Comparison of ENCODE assay signal across 17 mouse cellular contexts in genomic region chr13:24913576-24913975, GRCm38 (mm10).
"Had no signal": no experiment of that assay in that cellular context is flagged by ENCODE, and none has a peak within 500 bp of the region (broad histone marks: within the 10 kb centered on the region; RNA-seq: fewer than 3 reads in every experiment).

No protein-coding gene starts in this region.

- H3K4me2 ChIP-seq: lung, embryonic 15.5 days; midbrain, embryonic 11.5 days; midbrain, embryonic 13.5 days; midbrain, embryonic 15.5 days; neural tube, embryonic 12.5 days; stomach, embryonic 15.5 days had no signal

- H3K4me1 ChIP-seq: lung, embryonic 15.5 days; megakaryocyte, embryonic 14.5 days; midbrain, embryonic 13.5 days; midbrain, embryonic 15.5 days; neural tube, embryonic 12.5 days; stomach, embryonic 15.5 days had no signal

- ATAC-seq: lung, postnatal 0 days; midbrain, embryonic 13.5 days; midbrain, embryonic 15.5 days had no signal

- H3K9me3 ChIP-seq: lung, embryonic 15.5 days; megakaryocyte, embryonic 14.5 days; midbrain, embryonic 13.5 days; midbrain, embryonic 15.5 days; neural tube, embryonic 12.5 days; stomach, embryonic 15.5 days had no signal

- DNase-seq: lung, adult 2 months; lung, postnatal 14 days; lung, postnatal 36 days; right cerebral cortex, postnatal 14 days; thymus, adult 2 months; thymus, postnatal 25 days; thymus, postnatal 4 days had no signal

- H3K27ac ChIP-seq: lung, embryonic 15.5 days; macrophage; midbrain, embryonic 13.5 days; midbrain, embryonic 15.5 days; neural tube, embryonic 12.5 days; stomach, embryonic 15.5 days; stomach, postnatal 0 days had no signal

- H3K4me3 ChIP-seq: lung, embryonic 15.5 days; megakaryocyte, embryonic 14.5 days; midbrain, embryonic 13.5 days; midbrain, embryonic 15.5 days; neural tube, embryonic 12.5 days; stomach, embryonic 15.5 days had no signal

- H3K9ac ChIP-seq: lung, embryonic 15.5 days; midbrain, embryonic 13.5 days; midbrain, embryonic 15.5 days; neural tube, embryonic 12.5 days; stomach, embryonic 15.5 days had no signal

- H3K27me3 ChIP-seq: lung, embryonic 15.5 days; midbrain, embryonic 13.5 days; midbrain, embryonic 15.5 days; neural tube, embryonic 12.5 days; stomach, embryonic 15.5 days had no signal

- H3K36me3 ChIP-seq: stomach, embryonic 15.5 days had no signal
